ENCODE assay signal across 19 mouse cellular contexts in the genomic region with DNA sequence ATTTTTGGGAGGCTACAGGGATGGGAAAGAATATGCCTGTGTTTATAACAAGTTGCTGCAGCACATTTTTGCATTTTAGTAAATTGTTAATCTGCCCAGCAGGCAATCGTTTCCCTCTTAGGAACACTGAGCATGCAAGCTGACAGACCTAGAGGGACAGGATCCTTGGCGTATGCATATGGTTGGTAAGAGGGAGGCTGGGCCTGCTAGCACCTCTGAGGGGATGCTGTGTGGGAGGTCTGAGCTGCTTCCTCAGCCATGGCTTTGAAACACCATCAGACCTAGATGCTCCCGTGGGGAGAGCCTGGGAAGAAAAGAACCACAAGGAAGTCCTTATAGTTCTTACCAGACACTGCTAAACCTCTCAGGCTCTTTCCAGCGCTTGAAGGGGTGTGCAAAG. TPM values are rescaled to one million over a fixed set of nuclear protein-coding genes. Genes with fewer than 3 reads are reported as not detected.
DNase-seq lines count a peak whose midpoint lies in the region; ATAC-seq and TF ChIP-seq lines count a peak whose summit lies in the region.
"Had no signal": no experiment of that assay in that cellular context is flagged by ENCODE, and none has a peak within 500 bp of the region (broad histone marks: within the 10 kb centered on the region; RNA-seq: fewer than 3 reads in every experiment).

No protein-coding gene starts in this region.

- H3K9ac ChIP-seq in kidney, embryonic 14.5 days (ENCODE audit: low read depth, low read length): no peak overlapping the region
- H3K9ac ChIP-seq: embryonic facial prominence, embryonic 15.5 days; heart, embryonic 13.5 days had no signal

- ATAC-seq in kidney, embryonic 14.5 days (ENCODE audit: low FRiP score, low TSS enrichment): peak; percentile 30; the same call in 1 of the 2 replicates
- no peak for ATAC-seq in granulocyte monocyte progenitor cell, adult 5-6 weeks (replicated peaks; ENCODE audit: poor library complexity, severe bottlenecking)
- ATAC-seq: forebrain, embryonic 14.5 days; hindbrain, embryonic 16.5 days had no signal

- 56% methylated on average over 4 of the region's 4 CpGs for WGBS in kidney, embryonic 14.5 days

- TF ChIP-seq CTCF in cortical plate, adult 2 months (IDR thresholded peaks at IDR 0.05; ENCODE audit: extremely low read depth, insufficient read depth, low read length): no peak

- no peak overlapping the region for H3K27ac ChIP-seq in kidney, embryonic 14.5 days (ENCODE audit: low read depth, low read length)
- H3K27ac ChIP-seq in cortical plate, adult 2 months (ENCODE audit: insufficient read depth, low read length): peak overlapping the region; percentile 57; the same call in 1 of the 2 replicates
- H3K27ac ChIP-seq: embryonic facial prominence, embryonic 15.5 days; forebrain, embryonic 10.5 days; heart, embryonic 13.5 days had no signal

- H3K4me2 ChIP-seq in kidney, embryonic 14.5 days (replicated peaks; ENCODE audit: low read depth, low read length): no peak overlapping the region
- H3K4me2 ChIP-seq: embryonic facial prominence, embryonic 15.5 days; heart, embryonic 13.5 days had no signal

- no peak for TF ChIP-seq POLR2A in cortical plate, adult 2 months (IDR thresholded peaks at IDR 0.05; ENCODE audit: extremely low read depth, insufficient read depth, low read length)

- H3K27me3 ChIP-seq in kidney, embryonic 14.5 days (ENCODE audit: control insufficient read depth, insufficient read depth, low read length): no peaks in the 10 kb centered on the region
- H3K27me3 ChIP-seq: embryonic facial prominence, embryonic 15.5 days had no signal

- no peaks in the 10 kb centered on the region for H3K4me1 ChIP-seq in kidney, embryonic 14.5 days (ENCODE audit: control insufficient read depth, insufficient read depth, low read length)
- H3K4me1 ChIP-seq in cortical plate, adult 2 months (ENCODE audit: control insufficient read depth, insufficient read depth, low read length): peaks cover 10% of the 10 kb centered on the region
- H3K4me1 ChIP-seq: embryonic facial prominence, embryonic 15.5 days; heart, embryonic 13.5 days had no signal

- H3K9me3 ChIP-seq in kidney, embryonic 14.5 days (ENCODE audit: control insufficient read depth, low read length): no peaks in the 10 kb centered on the region
- H3K9me3 ChIP-seq: embryonic facial prominence, embryonic 15.5 days; forebrain, embryonic 10.5 days; heart, embryonic 13.5 days had no signal

- no peak for DNase-seq in kidney, postnatal 25 days
- peak; percentile 52 for DNase-seq in layer of hippocampus, adult 9-11 months
- no peak for DNase-seq in layer of hippocampus, adult 9-10 months (ENCODE audit: low spot score)
- DNase-seq: adrenal gland, adult 2 months; adrenal gland, postnatal 25 days; cerebellum, adult 2 months; cerebellum, postnatal 10 days; embryo, embryonic 11 days; gastrocnemius, postnatal 10 days; heart, postnatal 36 days had no signal

- H3K4me3 ChIP-seq in kidney, embryonic 14.5 days (ENCODE audit: low read length): no peak overlapping the region
- H3K4me3 ChIP-seq in cortical plate, adult 2 months (ENCODE audit: insufficient read depth, low read length): no peak overlapping the region
- H3K4me3 ChIP-seq: embryonic facial prominence, embryonic 15.5 days; erythroblast, embryonic 14.5 days; forebrain, embryonic 10.5 days; heart, embryonic 13.5 days had no signal

- H3K36me3 ChIP-seq in kidney, embryonic 14.5 days (ENCODE audit: control insufficient read depth, insufficient read depth, low read length): peaks cover 35% of the 10 kb centered on the region

RNA-seq across cellular contexts. Expression of a gene that starts 6.8 kb away (rescaled TPM):
- 0.88 and 1.0 TPM in 2 replicates for polyA plus RNA-seq in kidney, embryonic 14.5 days (2014; fragmentation: Nextera tagmentation; extraction: Ambion mirVana)
- polyA plus RNA-seq in cortical plate, adult 2 months (2012; rRNA removed): 81.0 and 88.3 TPM in 2 replicates
- not detected in 2 replicates for total RNA-seq in granulocyte monocyte progenitor cell, adult 5-6 weeks (2014; fragmentation: Nextera tagmentation)
- not detected in 2 replicates for total RNA-seq in granulocyte monocyte progenitor cell, adult 5-6 weeks (2017)

Comparison
In these comparisons a context has a peak if more than half of its experiments do, and no peak if none do; other contexts are left out.
1. RNA of a gene that starts 6.8 kb away (polyA plus RNA-seq): 81.0 to 88.3 TPM in cortical plate, adult 2 months; 0.88 to 1.0 TPM in kidney, embryonic 14.5 days; every median in the first group is over 10 times any median in the second.